Mouse (Mus musculus) embryo, embryonic 11.5 days (tissue): ENCODE results near the gene Zswim1.
"Not testable (repeated sequence)": the region's sequence is repeated elsewhere in the genome, so short reads cannot be mapped to it uniquely, and the experiment has no call there.

Experiments used
- DNase-seq: peaks from one replicate; pipeline ENCODE4 v3.0.0-alpha.2; 2012; ENCODE audit warnings: low read depth, low spot score

The Zswim1 gene

DNA sequence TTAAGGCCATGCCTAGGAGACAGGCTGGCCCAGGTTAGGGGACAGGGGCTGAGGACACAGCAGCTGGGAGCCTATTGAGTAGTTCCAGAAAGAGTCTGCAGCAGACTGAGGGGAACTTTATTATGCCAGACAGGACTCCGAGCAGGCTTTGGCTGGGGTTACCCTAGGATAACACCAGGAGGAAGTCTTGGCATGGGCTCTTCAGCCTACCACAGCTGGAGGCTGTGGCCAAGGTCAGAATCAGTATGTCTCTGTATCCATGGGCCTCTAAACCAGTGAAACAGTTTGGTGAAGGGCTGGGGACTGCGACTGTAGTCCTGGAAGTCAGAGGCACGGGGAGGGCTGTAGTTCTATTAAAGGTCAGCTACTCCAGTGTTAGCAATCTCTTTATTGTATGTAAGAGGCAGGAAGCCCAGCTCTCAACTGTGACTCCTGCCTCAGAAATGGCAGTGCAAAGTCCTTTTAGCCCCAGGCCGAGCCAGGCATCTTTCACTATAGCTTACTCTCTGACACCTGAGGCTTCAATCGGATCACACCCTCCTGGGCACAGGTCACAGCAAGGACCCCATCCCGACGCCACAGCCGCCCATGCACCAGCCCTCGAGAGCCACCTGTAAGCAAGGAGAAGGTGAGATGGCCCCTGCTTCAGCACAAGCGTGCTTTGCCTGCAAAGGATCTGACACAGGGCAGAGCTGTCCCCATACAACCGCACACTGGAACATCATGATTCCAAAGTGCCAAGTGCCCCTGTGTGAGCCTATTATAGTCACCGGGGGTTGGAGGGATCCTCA, 29.9 kb upstream of the Zswim1 start:
- no peak for DNase-seq

- DNase-seq = no peak
Observed at GRCm38 (mm10) chr2:164793236-164793635, 29.2 kb upstream of the Zswim1 start.

GRCm38 (mm10) chr2:164793772-164794171, 28.7 kb upstream of the Zswim1 start:
- no peak for DNase-seq

- DNase-seq = peak; percentile 74
Observed at GRCm38 (mm10) chr2:164794293-164794692, 28.2 kb upstream of the Zswim1 start.

DNA sequence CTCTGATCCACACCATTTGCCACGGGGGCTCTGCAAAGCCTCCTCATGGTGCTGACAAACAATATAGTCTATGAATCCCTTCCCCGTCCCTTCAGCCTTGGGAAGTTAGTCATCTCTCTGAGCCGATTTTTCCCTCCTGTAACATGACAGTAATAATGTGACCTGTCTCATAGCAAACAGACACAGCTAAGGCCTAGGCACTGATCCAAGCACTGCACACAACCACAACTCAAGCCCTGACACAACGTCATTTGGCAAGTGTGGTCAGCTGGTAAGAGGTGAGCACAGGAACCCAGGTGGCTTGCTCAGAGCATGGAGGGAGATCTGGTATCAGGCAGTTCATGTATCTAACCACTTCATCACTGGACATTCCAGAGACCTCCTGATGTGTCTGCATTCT, 26.6 kb upstream of the Zswim1 start:
- DNase-seq = no peak

GRCm38 (mm10) chr2:164798554-164798953, 23.9 kb upstream of the Zswim1 start:
- DNase-seq = not testable (repeated sequence)

DNA sequence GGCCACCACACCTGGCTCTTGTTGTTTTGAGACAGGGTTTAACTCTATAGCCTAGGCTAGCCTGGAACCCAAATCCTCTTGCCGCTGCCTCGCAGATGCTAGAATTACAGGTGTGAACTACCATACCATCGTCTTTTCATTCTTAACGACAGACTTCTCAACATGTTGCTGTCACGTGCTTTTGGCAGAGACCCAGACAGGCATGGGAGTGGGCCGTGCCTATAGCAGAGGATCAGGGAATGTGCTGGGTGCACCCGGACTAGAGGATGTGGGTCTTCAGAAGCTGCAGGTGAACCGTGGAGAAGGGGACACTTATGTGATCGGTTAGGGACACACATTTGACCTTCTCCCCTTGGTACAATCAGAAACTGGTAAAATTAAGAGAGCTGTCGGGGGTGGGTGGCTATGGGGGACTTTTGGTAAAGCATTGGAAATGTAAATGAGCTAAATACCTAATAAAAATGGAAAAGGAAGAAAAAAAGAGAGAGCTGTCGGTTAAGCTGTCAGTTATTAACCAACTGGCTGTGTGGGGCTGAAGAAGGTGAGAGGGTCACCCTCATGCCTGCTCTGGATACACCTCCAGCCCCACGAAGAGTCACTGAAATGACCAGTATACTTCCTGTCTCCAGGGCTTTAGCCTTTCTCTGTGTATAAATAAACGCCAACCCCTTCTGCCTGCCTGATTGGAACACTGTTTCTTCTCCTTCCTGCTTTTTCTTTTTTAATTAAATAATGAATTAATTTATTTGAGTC, 22.1 kb upstream of the Zswim1 start:
- no peak for DNase-seq

GRCm38 (mm10) chr2:164803201-164803920, 19.1 kb upstream of the Zswim1 start:
- no peak for DNase-seq

DNA sequence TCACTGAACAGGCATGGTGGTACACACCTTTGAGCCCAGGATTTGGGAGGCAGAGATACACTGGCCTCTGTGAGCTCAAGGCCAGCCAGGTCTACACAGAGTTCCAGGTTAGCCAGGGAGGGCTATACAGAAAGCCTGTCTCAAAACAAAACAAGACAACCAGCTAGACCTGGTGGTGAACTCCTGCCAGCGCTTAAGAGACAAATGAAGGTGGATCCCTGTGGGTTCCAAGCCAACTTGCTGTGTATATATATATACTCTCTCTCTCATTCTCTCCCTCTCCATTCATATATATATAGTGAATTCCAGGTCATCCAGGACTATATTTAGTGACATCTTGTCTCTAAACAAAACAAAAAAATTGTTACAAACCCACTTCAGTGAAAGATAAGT, 18.6 kb upstream of the Zswim1 start:
- DNase-seq = no peak

DNA sequence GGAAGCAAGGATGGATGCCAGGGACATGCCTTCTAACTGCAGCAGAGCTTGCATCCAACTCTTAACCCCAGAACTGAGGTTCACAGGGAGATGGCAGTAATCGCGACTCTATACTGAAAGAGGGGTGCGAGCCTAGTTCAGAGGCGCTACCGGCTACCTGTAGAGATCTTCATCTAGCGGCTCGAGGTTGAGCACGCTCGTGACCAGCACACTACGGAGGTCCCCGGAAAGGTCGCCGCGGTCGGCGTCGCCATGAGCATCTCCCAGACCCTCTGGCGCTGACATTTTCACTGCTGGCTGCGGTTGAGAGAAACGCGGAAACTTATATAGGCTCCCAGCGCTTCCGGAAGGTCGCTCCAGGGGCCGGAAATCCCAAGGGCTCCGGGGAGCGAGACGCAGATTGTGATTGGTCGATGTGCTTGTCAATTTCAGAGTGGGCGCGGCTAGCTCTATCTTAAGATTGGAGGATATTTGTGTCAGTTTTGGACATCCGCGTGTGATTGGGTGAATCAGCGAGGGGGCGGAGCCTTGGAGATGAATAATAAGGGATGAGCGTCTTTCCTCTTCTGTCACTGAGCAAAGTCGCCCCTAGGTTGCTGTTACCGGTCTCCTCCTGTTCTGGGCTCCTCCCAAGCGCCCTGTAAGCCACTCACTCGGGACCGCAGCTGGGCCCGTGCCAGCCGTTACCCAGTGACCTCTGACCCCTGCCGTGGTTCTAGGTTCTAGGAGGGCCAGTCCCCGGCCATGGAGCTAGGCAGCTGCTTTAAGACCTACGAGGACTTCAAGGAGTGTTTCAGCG, 17.8 kb upstream of the Zswim1 start, which contains the start of the genes Acot8 and Zswim3:
Acot8 (minus strand) TSS at position 350 of the 799 bp plus-strand sequence.
Zswim3 (plus strand) TSS at position 566 of the 799 bp plus-strand sequence.
- DNase-seq = peak; percentile 98

- no peak for DNase-seq
Observed at GRCm38 (mm10) chr2:164805332-164805718, 17.2 kb upstream of the Zswim1 start.

GRCm38 (mm10) chr2:164806614-164807013, 15.9 kb upstream of the Zswim1 start:
- DNase-seq = no peak

GRCm38 (mm10) chr2:164813557-164813956, 8.9 kb upstream of the Zswim1 start:
- no peak for DNase-seq

- no peak for DNase-seq
Observed at GRCm38 (mm10) chr2:164815348-164815747, 7.1 kb upstream of the Zswim1 start.

DNA sequence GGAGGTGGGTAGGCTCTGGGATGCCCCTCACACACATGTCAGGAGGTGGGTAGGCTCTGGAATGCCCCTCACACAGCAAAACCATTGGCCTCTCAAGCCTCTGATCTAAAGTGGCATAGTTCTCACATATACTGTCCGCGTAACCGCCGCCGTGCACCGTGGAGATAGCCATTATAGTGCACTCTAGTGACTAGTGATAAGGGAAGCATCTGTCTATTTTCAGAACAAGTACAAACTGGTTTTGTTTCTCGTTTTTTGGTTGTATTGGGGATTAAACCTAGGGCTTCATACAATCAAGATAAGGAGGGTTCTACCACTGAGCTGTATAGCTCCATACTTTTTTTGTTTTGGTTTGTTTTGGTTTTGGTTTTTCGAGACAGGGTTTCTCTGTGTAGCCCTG, 6.7 kb upstream of the Zswim1 start:
- no peak for DNase-seq

GRCm38 (mm10) chr2:164817206-164817605, 5.3 kb upstream of the Zswim1 start:
- DNase-seq = no peak

- no peak for DNase-seq
Observed at GRCm38 (mm10) chr2:164817703-164818102, 4.8 kb upstream of the Zswim1 start.

DNA sequence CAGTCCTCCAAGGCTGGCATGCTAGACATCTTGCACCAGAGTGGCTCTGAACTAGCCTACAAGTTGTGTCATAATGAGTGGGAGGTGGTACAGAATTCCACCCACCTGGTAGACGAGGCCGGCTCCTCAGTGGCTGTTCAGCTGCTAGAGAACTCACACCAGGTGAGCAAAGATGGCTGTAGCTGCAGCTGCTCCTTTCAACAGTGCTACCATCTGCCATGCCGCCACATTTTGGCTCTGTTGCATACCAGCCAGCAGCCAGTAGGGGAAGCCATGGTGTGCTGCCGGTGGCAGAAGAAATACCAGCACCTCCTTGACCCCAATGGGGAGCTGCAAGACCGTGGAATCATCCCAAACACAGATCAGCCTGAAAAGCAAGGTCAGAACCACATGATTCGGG, 1.4 kb upstream of the Zswim1 start:
- no peak for DNase-seq

- DNase-seq = no peak
Observed at GRCm38 (mm10) chr2:164823181-164823585, 697 bp downstream of the Zswim1 start.

GRCm38 (mm10) chr2:164823969-164824368, 1.5 kb downstream of the Zswim1 start:
- no peak for DNase-seq

DNA sequence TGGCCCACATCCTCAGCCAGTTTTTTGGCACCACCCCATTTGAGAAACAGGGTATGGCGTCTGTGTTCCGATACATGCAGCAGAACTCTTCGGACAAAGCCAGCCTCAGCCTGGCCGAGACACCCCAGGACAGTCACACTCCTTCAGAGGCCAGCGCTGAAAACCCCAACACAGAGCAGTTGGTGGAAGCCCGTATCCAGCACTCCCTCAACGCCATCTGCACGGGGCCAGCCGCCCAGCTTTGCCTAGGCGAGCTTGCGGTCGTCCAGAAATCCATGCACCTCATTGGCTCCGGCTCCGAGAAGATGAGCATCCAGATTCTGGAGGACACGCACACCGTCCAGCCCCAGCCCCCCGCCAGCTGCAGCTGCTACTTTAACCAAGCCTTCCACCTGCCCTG, 3.0 kb downstream of the Zswim1 start:
- no peak for DNase-seq
